Mouse (Mus musculus): ENCODE measurements around the gene Ifi206.
"Not testable (repeated sequence)": the region's sequence is repeated elsewhere in the genome, so short reads cannot be mapped to it uniquely, and the experiment has no call there.

- TF ChIP-seq CTCF, POLR2A (IDR thresholded peaks at IDR 0.05; ENCODE audit: insufficient read depth, low read depth, low read length): not testable (repeated sequence)
Measured at GRCm38 (mm10) chr1:173481182-173481574, 9.7 kb downstream of the Ifi206 start.

Measured in olfactory bulb, adult 2 months (tissue).